In genomic region chr1:156629984-156630383, GRCm38 (mm10) we compare ENCODE assay signal across 32 mouse cellular contexts. TPM values are rescaled to one million over a fixed set of nuclear protein-coding genes. Genes with fewer than 3 reads are reported as not detected.
A peak's percentile ranks its signal among the peaks of the same experiment; 100 is the strongest.
DNase-seq lines count a peak whose midpoint lies in the region; ATAC-seq lines count a peak whose summit lies in the region.
"Had no signal": no experiment of that assay in that cellular context is flagged by ENCODE, and none has a peak within 500 bp of the region (broad histone marks: within the 10 kb centered on the region; RNA-seq: fewer than 3 reads in every experiment).

No protein-coding gene starts in this region.

- ATAC-seq in forebrain, embryonic 13.5 days, result no peak
- ATAC-seq: forebrain, postnatal 0 days; inflammation-experienced regulatory T-cells, adult 6 months; lung, postnatal 0 days had no signal

- DNase-seq in frontal cortex, adult 2 months (ENCODE audit: extremely low spot score in 1 of 2, low spot score in 1 of 2), result peak; percentile 37 to 73
- DNase-seq in frontal cortex, postnatal 10 days (ENCODE audit: low spot score in 2 of 2), result no peak
- peak; percentile 32 to 40 for DNase-seq in left cerebral cortex, adult 8-10 months (ENCODE audit: low spot score in 2 of 2)
- no peak for DNase-seq in left cerebral cortex, postnatal 4 days
- peak; percentile 35 for DNase-seq in Muller cell, postnatal 12 days (ENCODE audit: inconsistent ontology term)
- DNase-seq in left cerebral cortex, adult 9 months (ENCODE audit: low spot score in 2 of 2), result peak; percentile 41 to 84
- no peak for DNase-seq in cerebellum, adult 18-20 months
- DNase-seq: adrenal gland, postnatal 25 days; cerebellum, adult 2 months; cerebellum, postnatal 14 days; embryo, embryonic 11 days; forebrain, postnatal 0 days; gastrocnemius, adult 2 months; gastrocnemius, postnatal 36 days; heart, postnatal 14 days; kidney, adult 11 months; liver, embryonic 13.5 days; lung, adult 18-20 months; lung, postnatal 4 days had no signal

- no peak overlapping the region for H3K27ac ChIP-seq in forebrain, embryonic 13.5 days
- H3K27ac ChIP-seq: embryonic facial prominence, embryonic 12.5 days; gastrocnemius, adult 2 months; heart, embryonic 13.5 days; hindbrain, embryonic 10.5 days; hindbrain, embryonic 15.5 days; limb, embryonic 10.5 days; limb, embryonic 15.5 days; liver, embryonic 13.5 days; midbrain, embryonic 12.5 days; neural tube, embryonic 12.5 days had no signal

- no peaks in the 10 kb centered on the region for H3K4me1 ChIP-seq in forebrain, embryonic 13.5 days
- H3K4me1 ChIP-seq: embryonic facial prominence, embryonic 12.5 days; heart, embryonic 13.5 days; hindbrain, embryonic 10.5 days; hindbrain, embryonic 15.5 days; limb, embryonic 10.5 days; limb, embryonic 15.5 days; midbrain, embryonic 12.5 days; neural tube, embryonic 12.5 days had no signal

- no peaks in the 10 kb centered on the region for H3K27me3 ChIP-seq in forebrain, embryonic 13.5 days
- H3K27me3 ChIP-seq: embryonic facial prominence, embryonic 12.5 days; heart, embryonic 13.5 days; hindbrain, embryonic 15.5 days; limb, embryonic 15.5 days; liver, embryonic 13.5 days; megakaryocyte, embryonic 14.5 days; midbrain, embryonic 12.5 days; neural tube, embryonic 12.5 days had no signal

- 96% methylated on average over 8 of the region's 8 CpGs for WGBS in forebrain, embryonic 13.5 days

- H3K4me2 ChIP-seq in forebrain, embryonic 13.5 days, result no peak overlapping the region
- H3K4me2 ChIP-seq: embryonic facial prominence, embryonic 12.5 days; heart, embryonic 13.5 days; hindbrain, embryonic 15.5 days; limb, embryonic 15.5 days; liver, embryonic 13.5 days; midbrain, embryonic 12.5 days; neural tube, embryonic 12.5 days had no signal

- H3K4me3 ChIP-seq in forebrain, embryonic 13.5 days, result no peak overlapping the region
- H3K4me3 ChIP-seq: embryonic facial prominence, embryonic 12.5 days; gastrocnemius, adult 2 months; heart, embryonic 13.5 days; hindbrain, embryonic 10.5 days; hindbrain, embryonic 15.5 days; limb, embryonic 10.5 days; limb, embryonic 15.5 days; liver, embryonic 13.5 days; megakaryocyte, embryonic 14.5 days; midbrain, embryonic 12.5 days; myocyte; neural tube, embryonic 12.5 days had no signal

- no peaks in the 10 kb centered on the region for H3K9me3 ChIP-seq in forebrain, embryonic 13.5 days (replicated peaks)
- H3K9me3 ChIP-seq: embryonic facial prominence, embryonic 12.5 days; hindbrain, embryonic 15.5 days; limb, embryonic 10.5 days; limb, embryonic 15.5 days; megakaryocyte, embryonic 14.5 days; midbrain, embryonic 12.5 days; neural tube, embryonic 12.5 days had no signal

- H3K36me3 ChIP-seq in forebrain, embryonic 13.5 days (ENCODE audit: poor library complexity, severe bottlenecking), result peaks cover 52% of the 10 kb centered on the region

- no peak overlapping the region for H3K9ac ChIP-seq in forebrain, embryonic 13.5 days
- H3K9ac ChIP-seq: embryonic facial prominence, embryonic 12.5 days; forebrain, postnatal 0 days; heart, embryonic 13.5 days; hindbrain, embryonic 15.5 days; limb, embryonic 15.5 days; liver, embryonic 13.5 days; midbrain, embryonic 12.5 days; neural tube, embryonic 12.5 days had no signal

- intact Hi-C loops in left cerebral cortex, postnatal 4 days (cut with DNase I), result loop anchor here (5.0 kb wide), 1 partner anchor 73 kb away; the partner anchor contains the start of gene Abl2

RNA-seq across cellular contexts. Expression of gene Tor3a, which starts 44.2 kb away (rescaled TPM):
- polyA plus RNA-seq in frontal cortex, adult 2 months (2012; rRNA removed), result 6.2 and 6.6 TPM in 2 replicates
- 1 to 10 TPM; 5.8 to 8.1 (median 7.8) TPM for total RNA-seq in left cerebral cortex, adult 8-10 months (2022)
- 1 to 10 TPM; 3.4 to 4.4 TPM for total RNA-seq in left cerebral cortex, postnatal 4 days (2021)
- polyA plus RNA-seq in forebrain, embryonic 13.5 days (2015; fragmentation: Nextera tagmentation; extraction: Ambion mirVana), result 3.7 and 6.4 TPM in 2 replicates

Comparison
In these comparisons a context has a peak if more than half of its experiments do, and no peak if none do; other contexts are left out.
1. DNase-seq: peak in frontal cortex, adult 2 months (2 of 2), left cerebral cortex, adult 8-10 months (2 of 2), Muller cell, postnatal 12 days (single experiment) and left cerebral cortex, adult 9 months (2 of 2); none in frontal cortex, postnatal 10 days (0 of 2), left cerebral cortex, postnatal 4 days (single experiment) and cerebellum, adult 18-20 months (0 of 2).